Mouse (Mus musculus): ENCODE data around the gene Clasp1. TPM values are rescaled to one million over a fixed set of nuclear protein-coding genes. Genes with fewer than 3 reads are reported as not detected.

Clasp1 gene
- polyA plus RNA-seq, 1 experiment from 2014 or later: 70.0 TPM

GRCm38 (mm10) chr1:118552071-118552470 lies 163.2 kb downstream of the Clasp1 start:
- 95% methylated on average over 4 of the region's 4 CpGs for WGBS

GRCm38 (mm10) chr1:118553045-118553444 lies 164.2 kb downstream of the Clasp1 start:
- Histone ChIP-seq H3K27me3 (ENCODE audit: control insufficient read depth, insufficient read depth, low read length) (no peaks in the 10 kb centered on the region), H3K9ac (ENCODE audit: low read depth, low read length) (no peak overlapping the region), H3K27ac (ENCODE audit: low read depth, low read length) (no peak overlapping the region), H3K9me3 (ENCODE audit: control insufficient read depth, low read length) (no peaks in the 10 kb centered on the region), H3K4me3 (ENCODE audit: low read length) (no peak overlapping the region), H3K4me2 (replicated peaks; ENCODE audit: low read depth, low read length) (no peak overlapping the region), H3K36me3 (ENCODE audit: control insufficient read depth, insufficient read depth, low read length) (peaks cover 84% of the 10 kb centered on the region), H3K4me1 (ENCODE audit: control insufficient read depth, insufficient read depth, low read length) (no peaks in the 10 kb centered on the region)
- ATAC-seq (ENCODE audit: low FRiP score, low TSS enrichment): no peak
- WGBS: 83% methylated on average over 2 of the region's 2 CpGs

More at GRCm38 (mm10) chr1:118552071-118552470, 163.2 kb downstream of the Clasp1 start:
- no peaks in the 10 kb centered on the region for H3K9me3 ChIP-seq (ENCODE audit: control insufficient read depth, low read length)
- H3K27ac ChIP-seq (ENCODE audit: low read depth, low read length): no peak overlapping the region
- H3K27me3 ChIP-seq (ENCODE audit: control insufficient read depth, insufficient read depth, low read length): no peaks in the 10 kb centered on the region
- ATAC-seq (ENCODE audit: low FRiP score, low TSS enrichment): no peak
- no peaks in the 10 kb centered on the region for H3K4me1 ChIP-seq (ENCODE audit: control insufficient read depth, insufficient read depth, low read length)
- no peak overlapping the region for H3K4me2 ChIP-seq (replicated peaks; ENCODE audit: low read depth, low read length)
- H3K36me3 ChIP-seq (ENCODE audit: control insufficient read depth, insufficient read depth, low read length): peaks cover 80% of the 10 kb centered on the region
- H3K9ac ChIP-seq (ENCODE audit: low read depth, low read length): no peak overlapping the region
- H3K4me3 ChIP-seq (ENCODE audit: low read length): no peak overlapping the region

GRCm38 (mm10) chr1:118553451-118553850 lies 164.6 kb downstream of the Clasp1 start:
- H3K4me1 ChIP-seq (ENCODE audit: control insufficient read depth, insufficient read depth, low read length): no peaks in the 10 kb centered on the region
- H3K27ac ChIP-seq (ENCODE audit: low read depth, low read length): no peak overlapping the region
- no peak overlapping the region for H3K9ac ChIP-seq (ENCODE audit: low read depth, low read length)
- H3K9me3 ChIP-seq (ENCODE audit: control insufficient read depth, low read length): no peaks in the 10 kb centered on the region
- WGBS: 92% methylated on average over 3 of the region's 3 CpGs
- no peak for ATAC-seq (ENCODE audit: low FRiP score, low TSS enrichment)
- no peak overlapping the region for H3K4me3 ChIP-seq (ENCODE audit: low read length)
- peaks cover 84% of the 10 kb centered on the region for H3K36me3 ChIP-seq (ENCODE audit: control insufficient read depth, insufficient read depth, low read length)
- no peaks in the 10 kb centered on the region for H3K27me3 ChIP-seq (ENCODE audit: control insufficient read depth, insufficient read depth, low read length)
- no peak overlapping the region for H3K4me2 ChIP-seq (replicated peaks; ENCODE audit: low read depth, low read length)

GRCm38 (mm10) chr1:118554961-118555360 lies 166.1 kb downstream of the Clasp1 start:
- no peak overlapping the region for H3K27ac ChIP-seq (ENCODE audit: low read depth, low read length)
- no peaks in the 10 kb centered on the region for H3K4me1 ChIP-seq (ENCODE audit: control insufficient read depth, insufficient read depth, low read length)
- H3K36me3 ChIP-seq (ENCODE audit: control insufficient read depth, insufficient read depth, low read length): peaks cover 73% of the 10 kb centered on the region
- H3K9me3 ChIP-seq (ENCODE audit: control insufficient read depth, low read length): no peaks in the 10 kb centered on the region
- H3K4me2 ChIP-seq (replicated peaks; ENCODE audit: low read depth, low read length): no peak overlapping the region
- H3K27me3 ChIP-seq (ENCODE audit: control insufficient read depth, insufficient read depth, low read length): no peaks in the 10 kb centered on the region
- 79% methylated on average over 5 of the region's 5 CpGs for whole genome bisulfite sequencing
- no peak overlapping the region for H3K9ac ChIP-seq (ENCODE audit: low read depth, low read length)
- H3K4me3 ChIP-seq (ENCODE audit: low read length): no peak overlapping the region
- ATAC-seq (ENCODE audit: low FRiP score, low TSS enrichment): no peak

- Histone ChIP-seq H3K4me3 (ENCODE audit: low read length) (no peak overlapping the region), H3K4me2 (replicated peaks; ENCODE audit: low read depth, low read length) (no peak overlapping the region), H3K36me3 (ENCODE audit: control insufficient read depth, insufficient read depth, low read length) (peaks cover 75% of the 10 kb centered on the region), H3K27me3 (ENCODE audit: control insufficient read depth, insufficient read depth, low read length) (no peaks in the 10 kb centered on the region), H3K9me3 (ENCODE audit: control insufficient read depth, low read length) (no peaks in the 10 kb centered on the region), H3K9ac (ENCODE audit: low read depth, low read length) (no peak overlapping the region), H3K27ac (ENCODE audit: low read depth, low read length) (no peak overlapping the region), H3K4me1 (ENCODE audit: control insufficient read depth, insufficient read depth, low read length) (no peaks in the 10 kb centered on the region)
- WGBS: 93% methylated on average over 2 of the region's 2 CpGs
- no peak for ATAC-seq (ENCODE audit: low FRiP score, low TSS enrichment)
These were observed 170.9 kb downstream of the Clasp1 start for GRCm38 (mm10) chr1:118559716-118560115.

- no peak overlapping the region for H3K9ac ChIP-seq (ENCODE audit: low read depth, low read length)
- H3K9me3 ChIP-seq (ENCODE audit: control insufficient read depth, low read length): no peaks in the 10 kb centered on the region
- H3K4me3 ChIP-seq (ENCODE audit: low read length): no peak overlapping the region
- no peak for ATAC-seq (ENCODE audit: low FRiP score, low TSS enrichment)
- no peaks in the 10 kb centered on the region for H3K27me3 ChIP-seq (ENCODE audit: control insufficient read depth, insufficient read depth, low read length)
- H3K36me3 ChIP-seq (ENCODE audit: control insufficient read depth, insufficient read depth, low read length): peaks cover 78% of the 10 kb centered on the region
- no peak overlapping the region for H3K27ac ChIP-seq (ENCODE audit: low read depth, low read length)
- no peak overlapping the region for H3K4me2 ChIP-seq (replicated peaks; ENCODE audit: low read depth, low read length)
- no peaks in the 10 kb centered on the region for H3K4me1 ChIP-seq (ENCODE audit: control insufficient read depth, insufficient read depth, low read length)
These were observed 175.7 kb downstream of the Clasp1 start for GRCm38 (mm10) chr1:118564561-118564960.

GRCm38 (mm10) chr1:118567659-118568058 lies 178.8 kb downstream of the Clasp1 start:
- Histone ChIP-seq H3K36me3 (ENCODE audit: control insufficient read depth, insufficient read depth, low read length) (peaks cover 71% of the 10 kb centered on the region), H3K27me3 (ENCODE audit: control insufficient read depth, insufficient read depth, low read length) (no peaks in the 10 kb centered on the region), H3K4me2 (replicated peaks; ENCODE audit: low read depth, low read length) (no peak overlapping the region), H3K27ac (ENCODE audit: low read depth, low read length) (no peak overlapping the region), H3K4me1 (ENCODE audit: control insufficient read depth, insufficient read depth, low read length) (no peaks in the 10 kb centered on the region), H3K9ac (ENCODE audit: low read depth, low read length) (no peak overlapping the region), H3K9me3 (ENCODE audit: control insufficient read depth, low read length) (no peaks in the 10 kb centered on the region), H3K4me3 (ENCODE audit: low read length) (no peak overlapping the region)
- WGBS: 94% methylated on average over 3 of the region's 3 CpGs
- ATAC-seq (ENCODE audit: low FRiP score, low TSS enrichment): no peak

- Histone ChIP-seq H3K27me3 (ENCODE audit: control insufficient read depth, insufficient read depth, low read length) (no peaks in the 10 kb centered on the region), H3K4me1 (ENCODE audit: control insufficient read depth, insufficient read depth, low read length) (no peaks in the 10 kb centered on the region), H3K36me3 (ENCODE audit: control insufficient read depth, insufficient read depth, low read length) (peaks cover 43% of the 10 kb centered on the region), H3K4me3 (ENCODE audit: low read length) (no peak overlapping the region), H3K27ac (ENCODE audit: low read depth, low read length) (no peak overlapping the region), H3K4me2 (replicated peaks; ENCODE audit: low read depth, low read length) (no peak overlapping the region), H3K9me3 (ENCODE audit: control insufficient read depth, low read length) (no peaks in the 10 kb centered on the region), H3K9ac (ENCODE audit: low read depth, low read length) (no peak overlapping the region)
- WGBS: 98% methylated on average over 2 of the region's 2 CpGs
- no peak for ATAC-seq (ENCODE audit: low FRiP score, low TSS enrichment)
These were observed 191.4 kb downstream of the Clasp1 start for GRCm38 (mm10) chr1:118580174-118580702.

GRCm38 (mm10) chr1:118581179-118581578 lies 192.3 kb downstream of the Clasp1 start:
- H3K36me3 ChIP-seq (ENCODE audit: control insufficient read depth, insufficient read depth, low read length): peaks cover 36% of the 10 kb centered on the region

More at GRCm38 (mm10) chr1:118581179-118581578, 192.3 kb downstream of the Clasp1 start:
- Histone ChIP-seq H3K4me3 (ENCODE audit: low read length) (no peak overlapping the region), H3K9ac (ENCODE audit: low read depth, low read length) (no peak overlapping the region), H3K27me3 (ENCODE audit: control insufficient read depth, insufficient read depth, low read length) (no peaks in the 10 kb centered on the region), H3K9me3 (ENCODE audit: control insufficient read depth, low read length) (no peaks in the 10 kb centered on the region), H3K4me2 (replicated peaks; ENCODE audit: low read depth, low read length) (no peak overlapping the region), H3K27ac (ENCODE audit: low read depth, low read length) (no peak overlapping the region), H3K4me1 (ENCODE audit: control insufficient read depth, insufficient read depth, low read length) (no peaks in the 10 kb centered on the region)
- ATAC-seq (ENCODE audit: low FRiP score, low TSS enrichment): no peak
- 90% methylated on average over 8 of the region's 8 CpGs for WGBS
